Mouse (Mus musculus): ENCODE results near the gene Zbtb40. TPM values are rescaled to one million over a fixed set of nuclear protein-coding genes. Genes with fewer than 3 reads are reported as not detected.

Zbtb40 gene
- total RNA-seq, 2 experiments from 2014 or later, result 7.0 to 7.8 TPM

DNA sequence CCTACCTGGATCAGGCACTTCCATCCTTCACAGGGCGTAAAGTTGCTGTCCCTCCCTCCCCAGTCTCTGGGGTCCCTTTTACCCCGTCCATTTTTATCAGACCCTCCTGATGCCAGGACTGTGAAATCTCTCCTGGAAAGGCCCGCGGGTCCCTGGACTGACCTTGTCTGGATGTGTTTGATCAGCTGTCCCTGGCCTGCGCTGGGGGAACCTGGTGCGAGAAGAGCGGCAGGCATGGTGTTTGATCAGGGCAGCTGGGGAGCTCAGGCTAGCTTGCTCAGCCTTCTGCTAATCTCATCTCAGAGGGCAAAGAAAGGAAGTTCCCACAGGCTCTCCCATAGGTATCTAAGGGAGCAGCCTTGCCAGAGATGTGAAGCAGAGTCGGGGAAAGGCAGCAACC, 71.4 kb downstream of the Zbtb40 start:
- no peak for DNase-seq

DNA sequence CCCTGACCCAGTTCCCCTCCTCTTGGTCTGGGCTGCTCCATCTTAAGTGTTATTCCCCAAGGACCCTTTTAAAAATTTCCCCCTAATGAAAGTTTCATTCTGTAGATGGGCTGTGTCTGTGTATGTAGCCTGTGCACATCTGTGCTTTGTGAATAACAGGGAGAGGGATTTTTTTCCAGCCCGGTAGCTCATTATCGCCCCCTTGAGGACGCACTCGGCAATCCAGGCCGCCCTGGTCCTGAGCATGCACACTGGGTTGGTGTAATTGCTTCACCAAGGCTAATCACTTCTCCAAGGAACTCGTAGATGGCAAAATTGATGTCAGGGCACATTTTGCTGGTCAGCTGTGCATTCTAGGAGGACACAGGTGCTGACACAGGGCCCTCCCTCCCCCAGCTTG, 77.7 kb downstream of the Zbtb40 start:
- DNase-seq, result peak; percentile 81

DNA sequence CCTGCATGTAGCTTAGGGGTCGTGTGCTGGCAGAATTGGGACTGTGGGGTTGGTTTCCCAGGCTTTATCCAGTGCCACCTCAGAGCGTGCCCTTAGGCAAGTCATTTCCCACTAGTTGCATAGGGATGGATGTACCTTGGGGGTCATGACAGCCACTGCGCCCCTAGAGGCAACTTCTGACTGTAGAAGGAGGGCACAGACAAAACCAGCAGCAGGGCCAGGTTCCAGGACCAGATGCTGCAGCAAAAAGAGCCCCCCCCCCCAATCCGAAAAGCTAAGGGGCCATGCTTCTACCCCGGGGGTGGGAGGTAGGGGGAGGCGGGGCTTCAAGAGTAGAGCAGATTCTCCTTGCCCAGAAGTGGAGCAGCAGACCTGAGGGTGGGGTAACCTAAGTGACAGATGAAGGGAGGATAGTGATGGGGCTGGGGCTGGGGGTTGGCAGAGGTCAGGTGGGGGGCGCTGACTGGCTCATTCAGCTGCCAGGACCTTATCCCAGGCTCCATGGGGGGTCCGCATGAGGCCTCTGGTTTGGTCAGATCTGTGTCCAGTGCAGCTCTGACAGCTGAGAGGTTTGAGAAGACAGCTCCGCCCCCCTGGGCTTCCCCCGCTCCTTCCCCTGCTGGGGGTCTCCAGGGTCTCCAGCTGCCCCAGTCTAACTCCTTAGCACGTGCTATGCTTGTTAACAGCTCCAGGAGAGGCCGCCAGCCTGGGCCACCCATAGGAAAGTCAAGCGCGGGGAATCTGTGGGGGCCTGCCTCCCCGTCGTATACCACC, 78.9 kb downstream of the Zbtb40 start:
- DNase-seq, result no peak

DNA sequence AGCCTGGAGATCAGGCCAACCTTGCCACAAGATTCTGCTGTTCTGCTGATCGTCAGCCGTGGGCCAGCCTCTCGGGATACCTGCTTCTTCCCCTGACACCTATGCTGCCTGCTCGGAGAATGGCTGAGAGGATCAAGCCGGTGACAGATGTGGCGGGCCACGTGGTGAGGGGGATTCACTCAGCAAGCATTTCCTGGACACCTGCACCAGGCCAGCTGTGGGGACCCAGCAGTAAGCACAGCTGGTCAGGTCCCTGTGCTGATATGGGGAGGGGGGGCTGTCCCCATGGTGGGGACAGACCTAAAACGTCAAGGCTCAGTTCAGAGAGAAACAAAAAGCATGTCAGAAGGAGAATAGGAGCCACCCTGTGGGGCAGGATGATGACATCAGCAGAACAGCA, 79.5 kb downstream of the Zbtb40 start:
- DNase-seq, result no peak

DNA sequence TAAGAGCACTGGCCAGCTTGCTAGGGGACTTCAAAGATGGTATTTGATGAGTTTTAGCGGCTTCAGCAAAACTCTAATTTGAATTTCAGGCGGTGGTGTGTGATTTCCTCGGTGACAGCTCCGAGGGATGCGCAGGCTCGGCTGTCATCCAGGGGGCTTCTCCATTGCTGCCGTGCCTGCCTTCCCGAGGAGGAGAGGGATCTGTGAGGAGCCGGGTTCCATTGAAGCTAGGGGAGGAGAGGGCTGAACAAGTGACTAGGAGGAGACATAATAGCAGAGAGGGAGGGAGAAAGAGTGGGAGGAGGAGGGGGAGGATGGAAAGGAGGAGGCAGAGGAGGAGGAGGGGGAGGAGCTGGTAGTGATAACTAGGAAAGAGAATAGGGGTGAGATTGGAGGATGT, 81.1 kb downstream of the Zbtb40 start:
- DNase-seq, result no peak

DNA sequence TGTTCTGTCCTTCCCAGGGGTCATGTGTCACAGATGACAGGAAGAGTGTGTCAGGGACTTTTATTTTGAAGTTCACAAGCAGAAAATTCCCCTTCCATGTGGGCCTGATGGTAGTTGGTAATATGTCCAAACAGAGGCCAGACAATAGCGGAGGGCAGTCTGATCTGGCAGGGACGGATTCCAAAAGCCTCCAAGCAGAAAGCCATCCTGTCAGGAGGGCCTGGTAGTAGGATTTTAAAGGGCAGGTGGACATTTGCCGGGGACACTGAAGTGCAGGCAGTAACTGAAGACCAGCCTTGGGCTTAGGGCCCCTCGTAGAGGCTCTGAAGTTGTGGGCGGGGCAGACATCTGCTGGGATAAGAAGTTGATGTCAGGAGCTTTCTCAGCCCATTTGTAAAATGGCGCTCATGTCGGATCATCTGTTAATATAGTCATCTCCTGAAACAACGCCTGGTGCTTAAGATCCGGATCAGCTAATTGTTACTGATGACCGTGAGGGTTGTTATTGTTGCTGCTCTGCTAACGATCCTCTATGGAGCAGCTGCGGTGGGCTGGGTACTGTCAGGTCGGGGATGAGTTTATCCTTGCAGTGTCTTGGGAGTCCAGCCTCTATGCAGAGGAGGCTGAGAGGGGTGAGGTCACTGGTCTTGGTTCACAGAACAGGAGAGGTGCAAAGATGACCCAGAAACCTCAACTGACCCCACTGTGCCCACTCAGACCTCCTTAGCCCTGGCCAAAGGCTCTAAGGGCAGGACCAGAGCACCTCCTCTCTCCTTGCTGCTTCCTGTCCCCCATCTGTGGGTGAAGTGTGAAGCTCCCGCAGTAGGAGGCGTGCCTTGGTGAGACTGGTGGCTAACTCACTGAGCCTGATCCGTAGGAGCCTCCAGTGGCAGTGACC, 81.9 kb downstream of the Zbtb40 start:
- DNase-seq, result no peak

DNA sequence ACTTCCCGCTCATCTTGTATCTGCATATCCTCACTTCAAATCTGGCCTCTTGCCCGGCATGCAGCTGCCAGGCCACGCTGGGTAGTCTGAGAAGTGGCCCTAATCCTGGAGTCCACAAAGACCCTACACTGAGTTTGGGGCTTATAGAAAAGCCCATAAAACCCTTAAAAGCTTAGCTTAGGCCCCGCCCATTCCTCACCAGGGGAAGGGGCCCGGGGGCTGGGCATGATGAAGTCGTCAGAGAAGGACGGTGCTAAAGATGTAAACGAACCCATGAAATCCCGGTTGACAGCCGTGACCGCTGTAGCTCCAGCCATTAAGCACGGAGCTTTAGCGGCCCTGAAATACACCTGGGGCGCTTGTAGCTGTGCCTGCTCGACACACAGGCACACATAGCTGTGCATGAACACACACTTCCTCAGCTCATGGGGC, 83.6 kb downstream of the Zbtb40 start:
- no peak for DNase-seq

DNA sequence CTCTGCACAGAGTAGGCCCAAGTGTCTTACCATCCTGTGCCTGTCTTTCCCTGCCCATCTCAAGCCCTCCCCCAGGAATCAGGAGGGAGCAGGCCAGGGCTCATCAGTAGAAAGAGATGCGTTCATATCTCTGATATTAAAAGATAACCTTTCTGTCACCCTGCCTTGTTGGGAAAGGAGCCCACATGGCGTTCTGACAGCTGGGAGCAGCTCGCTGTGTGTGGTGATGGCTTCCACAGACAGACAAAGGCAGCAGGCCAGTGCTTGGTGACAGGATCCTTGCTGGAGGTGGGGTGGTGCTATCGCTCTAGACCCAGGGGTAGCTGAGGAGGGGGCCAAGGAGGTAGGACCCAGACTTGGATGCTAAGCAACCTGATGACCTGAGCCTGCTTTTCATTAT, 86.2 kb downstream of the Zbtb40 start:
- DNase-seq, result no peak

DNA sequence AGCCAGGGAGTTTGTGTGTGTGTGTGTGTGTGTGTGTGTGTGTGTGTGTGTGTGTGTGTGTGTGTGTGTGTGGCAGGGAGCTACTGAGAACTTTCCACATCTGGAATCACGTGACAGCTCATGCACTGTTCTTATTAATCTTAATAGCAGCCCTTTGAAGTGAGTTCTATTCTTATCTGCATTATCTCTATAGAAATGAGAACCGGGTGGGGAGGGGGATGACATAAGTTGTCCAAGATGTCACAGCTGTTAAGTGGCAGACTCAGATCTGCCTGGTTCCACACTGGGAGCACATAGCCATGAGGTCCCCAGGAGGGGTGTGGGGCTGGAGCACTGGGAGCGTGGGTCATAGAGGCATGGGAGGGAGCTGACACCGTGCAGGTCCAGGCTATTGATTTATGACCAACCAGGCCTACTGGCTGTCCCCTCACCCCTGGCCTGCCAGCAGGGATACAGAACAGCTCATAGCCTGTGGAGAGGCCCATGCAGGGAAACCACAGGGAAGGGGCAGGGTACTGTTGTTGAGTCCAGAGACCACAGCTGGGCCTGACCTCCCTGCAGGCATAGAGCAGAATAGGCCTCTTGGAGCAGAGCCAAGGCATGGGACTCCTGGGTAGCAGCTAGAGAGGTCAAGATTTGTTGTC, 86.8 kb downstream of the Zbtb40 start:
- DNase-seq, result peak; percentile 25

DNA sequence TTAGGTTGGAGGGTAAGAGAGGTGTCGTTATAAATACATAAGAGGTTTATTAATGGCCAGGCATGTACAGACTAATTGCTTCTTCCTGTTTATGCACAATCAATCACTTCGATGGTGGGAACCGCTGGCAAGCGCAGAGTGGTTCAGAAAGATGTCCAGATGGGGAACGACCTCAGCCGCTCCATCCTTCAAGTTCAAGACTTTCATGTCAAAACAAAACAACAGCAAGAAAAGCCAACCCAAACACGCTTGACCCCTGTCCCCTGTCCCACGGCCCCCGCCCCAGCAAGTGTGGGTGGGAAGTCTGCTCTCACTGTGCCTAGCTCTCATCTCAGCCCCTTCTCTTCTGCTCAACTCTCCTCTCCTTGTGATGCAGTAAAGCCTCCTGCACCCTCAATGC, 88.0 kb downstream of the Zbtb40 start:
- no peak for DNase-seq

DNA sequence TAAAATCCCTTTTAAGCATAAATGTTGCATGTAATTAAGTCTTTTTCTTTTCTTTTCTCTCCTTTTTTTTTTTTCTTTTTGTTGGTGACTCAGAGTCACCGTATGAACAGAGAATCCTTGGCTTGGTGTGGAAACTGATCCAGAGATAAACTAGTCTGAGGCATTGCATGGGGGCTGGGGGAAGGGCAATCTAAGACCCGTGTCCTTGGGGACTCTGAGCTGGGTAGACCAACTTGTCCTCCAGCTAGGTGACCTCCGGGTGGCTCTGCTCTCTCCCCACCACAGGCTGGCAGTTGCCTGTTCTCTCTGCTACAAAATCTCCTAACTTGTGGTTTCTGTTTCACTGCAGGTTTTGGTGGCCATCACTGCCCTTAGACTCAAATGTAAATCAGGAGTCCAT, 88.5 kb downstream of the Zbtb40 start:
- DNase-seq, result peak; percentile 53

DNA sequence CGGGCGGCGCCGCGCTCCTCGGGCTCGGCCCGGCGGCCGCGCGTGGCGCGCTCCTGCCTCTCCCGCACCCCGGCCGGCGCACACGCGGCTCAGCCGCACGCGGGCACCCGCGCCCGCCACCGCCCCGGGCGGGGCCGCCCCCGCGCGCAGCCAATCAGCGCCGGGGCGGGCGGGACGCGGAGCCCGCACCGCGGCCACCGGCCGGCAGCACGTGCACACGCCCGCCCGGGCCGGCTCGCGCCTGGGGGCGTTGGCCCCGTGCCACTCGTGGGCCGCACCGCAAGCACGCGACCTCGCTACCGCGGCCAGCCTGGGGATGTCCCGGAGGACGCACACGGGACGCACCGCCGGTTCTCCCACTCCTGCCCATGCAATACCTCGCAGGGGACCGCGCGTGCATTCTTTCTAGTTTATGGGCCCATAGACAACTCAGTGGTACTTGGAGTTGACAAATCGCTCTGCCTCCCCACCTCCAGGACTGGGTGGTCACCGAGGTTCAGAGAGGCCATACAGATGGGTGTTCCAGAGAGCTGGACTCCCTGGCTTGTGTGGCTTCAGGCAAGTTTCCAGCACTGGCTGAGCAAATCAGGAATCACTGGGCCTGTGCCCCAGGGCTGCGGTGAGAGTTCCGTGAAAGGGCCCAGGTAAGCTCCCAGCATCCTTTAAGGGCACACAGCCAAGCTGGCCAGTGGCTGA, 91.7 kb downstream of the Zbtb40 start, which contains the start of gene Epha8:
Gene Epha8 (minus strand): TSS at position 66 of the 696 bp plus-strand sequence.
- DNase-seq, result no peak

DNA sequence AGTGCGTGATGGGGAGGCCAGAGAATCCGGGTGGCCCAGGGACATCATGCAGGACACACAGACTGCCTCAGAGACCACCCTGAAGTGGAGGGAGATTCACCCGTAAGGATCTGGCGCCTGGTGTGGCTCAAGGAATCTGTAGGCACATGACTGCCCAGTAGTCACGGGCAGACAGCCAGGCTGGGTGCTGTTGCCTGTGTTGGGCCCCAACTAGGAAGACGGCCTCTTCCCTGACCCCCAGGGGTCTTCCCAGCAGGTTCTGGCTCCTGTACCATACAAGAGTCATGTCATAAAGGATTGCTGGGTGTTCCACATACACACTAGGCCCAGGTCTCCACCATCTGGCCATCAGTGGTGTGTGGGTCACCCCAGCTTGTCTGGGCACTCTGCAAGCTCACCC, 94.0 kb downstream of the Zbtb40 start:
- no peak for DNase-seq

DNA sequence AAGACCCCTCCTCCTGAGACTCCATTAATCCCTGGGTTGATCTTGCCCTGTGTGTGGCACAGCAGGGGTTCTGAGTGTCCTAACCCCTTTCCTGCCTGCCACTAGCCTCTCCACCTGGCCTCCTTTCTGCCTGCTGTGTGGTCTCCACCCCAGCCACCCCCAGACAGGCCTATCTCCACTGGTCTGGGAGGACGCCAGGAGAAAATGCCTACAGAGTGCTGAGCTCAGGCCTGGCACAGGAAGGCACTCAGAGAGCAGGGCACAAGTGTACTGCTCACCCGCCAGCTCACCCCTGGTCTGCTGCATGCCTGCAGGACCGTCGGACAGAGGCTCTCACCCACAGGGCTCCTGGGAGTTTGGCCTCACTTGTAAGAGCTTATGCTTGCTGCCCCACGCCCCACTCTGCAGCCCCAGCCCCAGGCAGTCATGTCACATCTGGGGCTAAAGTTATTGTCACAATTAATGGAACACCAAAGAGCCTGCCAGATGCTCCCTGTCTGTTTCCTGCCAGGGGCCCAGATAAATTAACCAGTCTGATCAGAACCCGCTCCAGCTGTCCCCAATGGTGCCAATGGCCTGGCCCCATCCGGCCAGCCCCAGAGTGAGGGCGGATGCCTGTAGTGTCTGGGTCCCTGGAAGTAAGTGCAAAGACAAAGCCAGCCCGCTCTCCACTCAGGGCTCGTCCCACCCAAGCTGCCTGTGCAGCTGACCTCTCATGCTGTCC, 99.2 kb downstream of the Zbtb40 start:
- no peak for DNase-seq

DNA sequence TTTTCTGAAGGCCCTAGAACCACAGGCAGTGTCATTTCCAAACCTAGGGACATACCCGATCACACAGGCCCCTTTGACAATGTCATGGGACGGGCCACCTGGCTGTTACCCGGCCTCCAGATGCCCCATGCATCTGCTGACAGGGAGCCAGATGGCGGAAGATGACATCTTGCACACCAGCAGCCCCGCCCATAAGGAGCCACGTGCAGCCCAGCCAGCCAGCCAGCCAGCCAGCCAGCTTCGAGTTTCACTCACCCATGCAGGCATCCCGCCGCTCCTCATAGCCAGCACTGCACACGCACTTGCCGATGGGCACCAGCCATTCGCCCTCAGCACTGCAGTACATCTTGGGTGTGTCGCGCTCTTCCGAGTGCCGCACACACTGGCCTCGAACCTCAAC, 103.2 kb downstream of the Zbtb40 start:
- DNase-seq, result no peak

DNA sequence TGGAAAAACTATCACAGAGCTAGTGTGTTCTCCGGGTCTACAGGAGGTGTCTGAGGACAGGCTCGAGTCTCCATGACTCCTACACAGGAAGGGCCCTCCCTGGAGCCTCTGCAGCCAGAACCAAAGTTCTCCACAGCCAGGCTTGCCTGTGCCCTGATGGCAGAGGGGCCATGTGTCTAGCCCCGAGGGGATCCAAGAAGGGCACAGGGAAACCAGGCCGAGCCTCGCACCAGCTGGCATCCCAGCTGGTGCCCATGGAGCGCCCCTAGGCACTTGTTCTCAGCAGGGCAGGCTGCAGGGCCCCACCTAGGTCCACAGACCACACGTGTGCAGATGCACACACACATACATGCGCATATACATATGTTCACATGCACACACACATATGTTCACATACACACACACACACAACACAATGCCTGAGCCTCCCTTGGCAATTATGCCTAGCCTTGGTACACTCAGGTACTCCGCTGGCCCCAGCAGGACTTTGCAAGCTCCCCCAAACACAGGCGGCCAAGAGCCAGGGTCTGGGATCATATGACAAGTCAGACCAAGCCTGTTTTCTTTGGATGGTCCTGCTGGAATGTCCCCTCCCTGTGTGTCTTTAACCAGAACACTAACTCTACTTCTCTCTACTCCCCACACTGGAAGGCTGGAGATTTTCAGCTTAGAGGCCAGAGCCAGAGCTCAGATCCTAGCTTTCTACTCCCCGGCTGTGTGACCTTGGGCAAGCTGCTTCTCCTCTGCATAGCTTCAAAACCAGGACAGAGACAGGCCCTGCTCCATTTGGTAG, 103.8 kb downstream of the Zbtb40 start:
- DNase-seq, result peak; percentile 23

DNA sequence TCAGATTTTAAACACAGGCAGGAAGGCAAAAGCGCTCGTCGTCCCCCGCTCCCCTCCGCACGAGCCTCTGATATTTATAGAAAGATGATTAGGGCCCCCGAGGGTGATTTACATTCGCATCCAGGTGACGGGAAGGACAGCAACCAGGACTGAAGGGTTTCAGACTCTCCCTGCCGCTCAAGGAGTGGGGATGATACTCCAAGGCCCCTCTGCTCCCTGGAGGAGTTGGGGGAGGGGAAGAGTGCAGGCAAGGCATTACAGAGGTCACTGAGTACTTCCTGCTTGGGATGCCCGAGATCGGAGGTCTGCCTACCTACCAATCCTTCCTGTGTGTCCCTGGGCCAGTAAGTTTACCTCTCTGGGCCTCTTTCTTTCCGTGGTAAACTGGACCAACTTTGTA, 105.4 kb downstream of the Zbtb40 start:
- DNase-seq, result no peak

DNA sequence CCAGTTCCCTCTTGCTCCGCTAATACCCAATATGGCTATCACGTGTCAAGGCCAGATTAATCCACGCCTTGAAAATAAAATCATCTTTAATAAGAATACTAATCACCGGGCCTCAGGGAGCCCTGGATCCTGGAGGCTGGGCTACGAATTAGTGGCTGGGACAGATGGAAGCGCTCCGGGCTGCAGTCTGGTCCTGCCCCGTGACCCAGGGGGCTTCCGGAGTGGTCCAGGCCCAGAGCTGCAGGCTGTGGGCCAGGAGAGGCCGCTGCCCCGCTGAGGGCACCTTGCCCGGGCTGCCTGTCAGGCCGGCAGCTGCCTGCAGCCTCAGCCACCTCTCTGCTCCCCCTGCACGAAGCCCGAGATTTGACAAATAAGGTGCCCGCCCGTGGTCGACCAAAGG, 105.8 kb downstream of the Zbtb40 start:
- DNase-seq, result no peak

DNA sequence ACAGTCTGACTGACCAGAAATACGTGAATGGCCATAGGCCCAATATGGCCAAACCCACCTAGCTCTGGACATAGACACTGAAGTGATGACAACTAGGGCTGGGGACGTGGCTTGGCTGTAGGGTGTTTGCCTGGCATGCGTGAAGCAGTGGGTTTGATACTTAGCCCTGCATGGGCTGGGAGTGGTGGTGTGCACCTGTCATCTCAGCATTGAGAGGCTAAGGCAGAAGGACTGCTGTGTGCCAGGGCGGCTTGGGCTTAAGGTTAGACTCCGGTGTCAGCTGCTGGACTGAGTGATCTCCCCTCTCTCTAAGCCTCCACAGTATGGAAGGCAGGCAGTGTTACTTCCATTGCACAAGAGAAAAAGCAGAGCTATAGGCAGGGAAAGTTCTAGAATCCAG, 110.7 kb downstream of the Zbtb40 start:
- DNase-seq, result no peak

DNA sequence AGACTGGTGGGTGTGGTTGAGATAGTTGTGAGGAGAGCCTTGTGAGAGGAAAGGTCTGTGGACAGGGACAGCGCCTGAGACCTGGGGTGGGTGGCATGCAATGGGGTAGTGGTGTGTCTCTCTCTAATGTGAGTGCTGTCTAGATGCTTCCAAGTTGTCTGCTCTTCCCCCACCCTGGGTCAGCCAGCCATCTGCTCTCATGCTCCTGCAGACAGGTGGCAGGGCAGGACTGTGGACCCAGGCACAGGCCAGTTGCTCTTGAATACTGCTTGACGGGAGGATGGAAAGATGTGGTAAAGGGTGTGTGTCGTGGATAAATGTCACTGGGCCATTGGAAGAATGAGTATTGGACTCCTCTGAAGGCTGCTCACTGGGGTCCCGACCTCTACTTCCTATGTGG, 111.3 kb downstream of the Zbtb40 start:
- no peak for DNase-seq
